Mouse (Mus musculus): Measurements from ENCODE around the gene Cxcl15.

DNA sequence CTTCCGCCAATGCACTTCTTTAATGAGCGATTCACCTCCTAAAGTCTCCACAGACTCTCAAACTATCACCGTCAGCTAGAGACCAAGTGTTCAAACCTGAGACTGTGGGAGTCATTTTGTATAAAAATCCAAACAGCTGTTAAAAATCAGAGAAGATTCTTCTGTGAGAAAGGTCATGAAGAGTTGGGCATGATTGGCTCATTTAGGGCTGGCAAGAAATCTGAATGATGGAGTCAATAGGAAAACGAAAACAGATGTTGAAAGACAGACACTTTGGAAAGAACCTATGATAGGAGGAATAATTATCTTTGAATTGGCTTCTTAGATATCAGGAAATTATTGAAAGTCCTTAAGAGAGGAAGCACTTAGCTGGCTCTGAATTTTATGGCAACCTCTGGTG is 40.1 kb downstream of the Cxcl15 start:
- TF ChIP-seq CTCF (IDR thresholded peaks at IDR 0.05; ENCODE audit: low read depth): no peak
- no peak for TF ChIP-seq EP300 (IDR thresholded peaks at IDR 0.05; ENCODE audit: low read depth)

Data from liver, embryonic 14.5 days (tissue).